Mouse (Mus musculus) left cerebral cortex, postnatal 4 days (tissue): Measurements from ENCODE around the gene Ap4b1. TPM values are rescaled to one million over a fixed set of nuclear protein-coding genes. Genes with fewer than 3 reads are reported as not detected.

Experiments
- DNase-seq: peaks from one replicate; pipeline ENCODE4 v3.0.0-alpha.2; 2022
- intact Hi-C: fragments of 180-260 bp; cut with DNase I; formaldehyde crosslinking; loops from one replicate; pipeline ENCODE4 v1.15.1; 2025
- total RNA-seq, 2 experiments: library from RNA; stranded (reverse); gene quantifications; 2 replicates each; pipeline ENCODE4 v1.2.3; 2021

Ap4b1 gene
- total RNA-seq, 2 experiments from 2014 or later = 14.0 to 16.7 TPM

- DNase-seq = no peak
- intact Hi-C loops = no loop called here
These were observed 42.6 kb downstream of the Ap4b1 start for GRCm38 (mm10) chr3:103851882-103852281.

DNA sequence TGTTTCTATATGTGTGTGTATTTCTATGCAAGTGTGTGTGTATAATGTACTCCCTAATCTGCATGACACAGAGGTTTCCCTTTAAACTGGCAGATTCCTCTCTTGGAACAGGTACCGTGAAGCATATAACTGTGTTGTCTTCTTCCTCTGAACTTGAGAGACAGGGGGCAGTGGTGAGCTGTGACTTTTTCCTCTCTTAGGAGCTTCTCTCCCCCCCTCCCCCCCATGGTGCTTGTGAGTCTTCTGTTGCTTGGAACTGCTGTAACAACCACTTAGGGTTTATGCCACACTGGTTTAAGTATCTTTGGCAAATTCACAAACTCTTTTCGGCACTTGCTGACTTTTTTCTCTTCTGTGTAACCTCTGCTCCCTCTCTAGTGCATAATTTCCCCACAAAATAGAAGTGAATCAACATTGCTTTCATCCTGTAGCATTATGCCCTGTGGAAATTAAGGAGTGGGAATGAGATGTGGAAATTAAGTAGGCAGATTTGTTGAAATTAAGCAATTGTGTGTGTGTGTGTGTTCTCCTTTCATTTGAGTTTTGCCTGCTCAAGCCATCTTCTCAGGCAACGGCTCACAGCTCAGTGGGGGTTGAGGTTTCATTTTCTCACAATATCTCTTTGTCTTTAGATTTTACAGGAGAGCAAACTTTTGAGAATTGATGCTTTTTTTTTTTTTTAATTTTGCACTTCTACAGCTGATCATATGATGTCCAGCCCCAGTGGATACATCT is 43.4 kb downstream of the Ap4b1 start:
- peak; percentile 73 for DNase-seq
- intact Hi-C loops = no loop called here

DNA sequence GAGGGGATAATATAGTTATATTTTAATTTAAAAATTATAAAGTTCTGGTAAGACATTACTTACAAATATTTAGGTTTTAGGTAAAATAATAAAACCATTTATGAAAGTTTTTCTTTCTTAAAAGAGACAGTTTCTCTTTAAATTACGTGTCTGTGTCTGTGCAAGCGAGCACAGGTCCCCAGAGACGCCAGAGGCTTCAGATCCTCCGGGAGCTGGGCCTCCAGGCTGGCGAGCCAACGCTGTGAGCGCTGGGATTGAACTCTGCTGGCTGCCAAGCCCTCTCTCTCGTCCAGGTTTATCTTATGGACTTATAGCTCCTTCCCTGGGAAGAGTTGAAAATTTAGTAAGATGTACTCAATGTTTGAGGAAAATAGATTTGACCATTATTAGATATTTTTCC is 44.5 kb downstream of the Ap4b1 start:
- intact Hi-C loops = no loop called here
- peak; percentile 48 for DNase-seq

DNA sequence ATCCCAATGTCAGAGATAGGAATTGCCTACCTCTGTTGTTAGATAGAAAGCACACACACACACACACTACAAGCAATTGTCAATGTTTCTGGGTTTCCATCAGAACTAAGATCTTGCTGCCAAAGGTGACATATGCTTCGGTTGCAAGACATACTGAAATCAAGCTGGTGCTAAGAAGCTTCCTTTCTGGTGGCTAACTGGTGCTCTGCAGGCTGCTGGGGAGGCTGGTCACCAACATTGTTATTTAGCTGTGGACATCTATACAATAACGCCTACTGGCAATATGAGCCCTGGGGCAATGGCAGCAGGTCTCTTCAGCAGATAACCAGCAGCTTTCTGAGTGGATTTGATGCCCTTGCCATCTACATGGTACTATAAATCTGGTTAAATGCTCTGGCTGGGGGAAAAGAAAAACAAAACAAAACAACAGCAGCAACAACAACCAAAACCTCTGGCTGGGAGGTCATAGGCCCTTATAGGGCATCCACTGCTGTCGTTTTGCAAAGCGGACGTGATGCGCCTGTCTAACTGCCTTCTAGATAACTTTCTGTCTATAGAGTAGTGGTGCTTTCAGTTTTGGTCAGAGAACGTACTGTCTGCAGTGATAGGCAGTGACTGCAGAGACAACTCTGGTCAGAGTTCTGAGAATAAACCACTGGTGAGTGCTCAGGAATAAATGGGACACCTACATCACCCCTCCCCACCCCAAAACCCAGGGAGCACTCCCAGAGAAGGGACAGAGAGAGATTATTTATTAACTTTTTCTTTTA is 47.9 kb downstream of the Ap4b1 start:
- intact Hi-C loops = no loop called here
- no peak for DNase-seq

- DNase-seq = no peak
- intact Hi-C loops = no loop called here
These were observed 48.8 kb downstream of the Ap4b1 start for GRCm38 (mm10) chr3:103857977-103858563.

GRCm38 (mm10) chr3:103858881-103859801 is 49.8 kb downstream of the Ap4b1 start, which contains the start of gene Ptpn22:
Gene Ptpn22, plus strand, starts transcription at chr3:103859795.
- intact Hi-C loops = no loop called here

GRCm38 (mm10) chr3:103859851-103860391 is 50.6 kb downstream of the Ap4b1 start:
- intact Hi-C loops = no loop called here
- DNase-seq = no peak

More at GRCm38 (mm10) chr3:103858881-103859801, 49.8 kb downstream of the Ap4b1 start, which contains the start of gene Ptpn22:
- no peak for DNase-seq

DNA sequence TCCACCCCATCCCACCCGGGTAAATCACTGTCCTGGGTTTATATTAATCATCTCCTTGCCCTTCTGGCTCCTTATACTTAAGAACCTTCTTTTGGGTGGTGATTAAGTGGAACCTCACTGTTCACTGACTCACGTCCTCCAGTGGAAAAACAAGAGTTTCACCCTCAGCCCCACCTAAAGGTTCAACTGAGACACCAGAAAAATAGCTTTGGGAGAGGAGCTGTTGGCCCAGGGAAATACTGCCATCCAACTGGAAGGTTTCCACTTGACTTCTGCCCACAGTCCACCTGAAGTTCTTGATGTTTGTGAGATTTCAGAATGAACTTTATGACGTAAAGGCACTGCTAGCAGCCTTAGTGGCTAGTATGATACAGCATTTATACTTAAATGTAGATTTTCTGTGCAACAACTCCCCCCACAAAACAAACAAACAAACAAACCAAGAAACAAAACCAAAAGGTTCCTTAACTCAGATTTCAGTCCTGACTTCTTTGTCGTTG is 53.5 kb downstream of the Ap4b1 start:
- intact Hi-C loops = no loop called here
- no peak for DNase-seq

DNA sequence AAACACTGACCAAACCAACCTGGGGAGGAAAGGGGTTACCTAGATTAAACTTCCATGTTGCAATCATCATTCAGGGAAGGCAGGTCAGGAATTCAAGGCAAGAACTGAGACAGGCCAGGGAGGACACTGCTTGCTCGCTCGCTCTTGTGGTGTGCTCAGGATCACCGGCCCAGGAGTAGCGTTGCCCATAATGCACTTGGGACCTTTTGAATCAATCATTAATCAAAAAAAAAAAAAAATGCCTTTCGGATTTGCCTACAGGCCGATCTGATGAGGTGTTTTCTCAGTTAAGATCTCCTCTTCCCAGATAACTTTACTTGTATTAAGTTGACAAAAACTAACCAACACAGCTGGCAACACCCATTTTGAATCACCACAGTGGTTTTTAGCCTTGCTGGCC is 54.9 kb downstream of the Ap4b1 start:
- intact Hi-C loops = no loop called here
- no peak for DNase-seq

DNA sequence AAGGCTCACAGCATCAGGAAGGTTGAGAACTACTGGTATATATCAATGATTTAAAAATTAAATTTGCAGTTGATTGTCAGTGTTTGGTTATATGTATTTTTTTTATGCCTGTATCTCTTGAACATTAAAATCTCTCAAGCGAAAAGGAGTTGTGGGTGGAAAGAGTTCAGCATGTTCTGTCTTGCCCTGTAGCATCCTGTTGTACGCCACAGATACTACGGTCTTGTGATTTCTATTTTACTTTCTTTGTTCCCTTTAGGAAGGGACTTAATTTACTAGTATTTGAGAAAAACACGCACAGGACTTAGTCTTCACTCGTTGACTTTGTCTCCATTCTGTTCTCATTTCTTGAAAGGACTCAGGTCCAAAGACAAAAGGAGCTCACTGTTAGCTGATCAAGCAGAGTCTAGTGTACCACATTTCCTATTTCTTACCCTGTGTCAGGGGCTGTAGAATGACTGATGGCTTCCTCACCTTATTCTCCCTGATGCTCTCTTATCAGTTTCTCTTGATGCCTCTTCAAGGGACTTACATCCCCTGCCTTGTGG is 58.2 kb downstream of the Ap4b1 start:
- intact Hi-C loops = no loop called here
- no peak for DNase-seq

GRCm38 (mm10) chr3:103868008-103868407 is 58.7 kb downstream of the Ap4b1 start:
- no peak for DNase-seq
- intact Hi-C loops = no loop called here

Other genes starting within 250 kb of the Ap4b1 start
- gene Syt6, start 234.3 kb upstream of the Ap4b1 start, total RNA-seq = 10 to 100 TPM; 25.8 to 26.9 TPM
- 1 to 10 TPM in 1 of 2 experiments, under 1 TPM in 1; 0.18 to 1.2 TPM for gene Atg4a-ps, start 163.5 kb upstream of the Ap4b1 start, total RNA-seq
- gene Olfml3, start 71.5 kb upstream of the Ap4b1 start, total RNA-seq = 1 to 10 TPM; 4.7 to 5.0 TPM
- gene Gm10964, start 70.2 kb upstream of the Ap4b1 start, total RNA-seq = not detected
- gene Hipk1, start 18.0 kb upstream of the Ap4b1 start, total RNA-seq = 10 to 100 TPM; 66.7 to 69.9 TPM
- 10 to 100 TPM; 10.3 to 10.7 TPM for gene Dclre1b, start 76 bp upstream of the Ap4b1 start, total RNA-seq
- gene Gm43064, start 53 bp downstream of the Ap4b1 start, total RNA-seq = not detected
- under 1 TPM in 1 of 2 experiments, not detected in 1; 0.76 TPM for gene Bcl2l15, start 23.1 kb downstream of the Ap4b1 start, total RNA-seq
- gene Ptpn22, start 50.3 kb downstream of the Ap4b1 start, total RNA-seq = under 1 TPM; 0.32 to 0.64 TPM
- 10 to 100 TPM; 27.0 to 29.2 TPM for gene Rsbn1, start 104.6 kb downstream of the Ap4b1 start, total RNA-seq
- gene Phtf1, start 158.6 kb downstream of the Ap4b1 start, total RNA-seq = 10 to 100 TPM; 30.6 to 35.2 TPM